Mouse (Mus musculus): ENCODE data around the gene Usp20.

The Usp20 gene

DNA sequence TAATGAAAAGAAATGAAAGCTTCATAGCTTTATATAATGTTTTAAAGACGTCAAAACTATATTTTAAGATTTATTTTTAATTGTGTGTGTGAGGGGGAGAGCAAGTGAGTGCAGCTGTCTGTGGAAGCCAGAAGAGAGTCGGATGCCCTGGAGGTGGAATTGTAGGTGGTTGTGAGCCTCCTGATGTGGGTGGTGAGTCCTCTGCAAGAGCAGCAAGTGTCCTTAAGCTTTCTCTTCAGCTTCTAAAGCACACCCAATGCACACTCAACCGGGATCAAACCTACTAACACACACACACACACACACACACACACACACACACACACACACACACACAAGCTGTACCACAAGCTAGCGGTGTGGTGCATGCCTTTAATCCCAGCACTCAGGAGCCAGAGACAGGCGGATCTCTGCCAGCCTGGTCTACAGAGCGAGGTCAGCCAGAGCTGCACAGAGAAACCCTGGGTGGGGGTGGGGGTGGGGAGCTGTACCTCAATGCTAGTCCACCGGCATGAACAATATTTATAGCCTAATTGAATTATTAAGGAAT, 85.7 kb downstream of the Usp20 start:
- peak overlapping the region; percentile 64 for H3K4me3 ChIP-seq (replicated peaks; ENCODE audit: low read length)

DNA sequence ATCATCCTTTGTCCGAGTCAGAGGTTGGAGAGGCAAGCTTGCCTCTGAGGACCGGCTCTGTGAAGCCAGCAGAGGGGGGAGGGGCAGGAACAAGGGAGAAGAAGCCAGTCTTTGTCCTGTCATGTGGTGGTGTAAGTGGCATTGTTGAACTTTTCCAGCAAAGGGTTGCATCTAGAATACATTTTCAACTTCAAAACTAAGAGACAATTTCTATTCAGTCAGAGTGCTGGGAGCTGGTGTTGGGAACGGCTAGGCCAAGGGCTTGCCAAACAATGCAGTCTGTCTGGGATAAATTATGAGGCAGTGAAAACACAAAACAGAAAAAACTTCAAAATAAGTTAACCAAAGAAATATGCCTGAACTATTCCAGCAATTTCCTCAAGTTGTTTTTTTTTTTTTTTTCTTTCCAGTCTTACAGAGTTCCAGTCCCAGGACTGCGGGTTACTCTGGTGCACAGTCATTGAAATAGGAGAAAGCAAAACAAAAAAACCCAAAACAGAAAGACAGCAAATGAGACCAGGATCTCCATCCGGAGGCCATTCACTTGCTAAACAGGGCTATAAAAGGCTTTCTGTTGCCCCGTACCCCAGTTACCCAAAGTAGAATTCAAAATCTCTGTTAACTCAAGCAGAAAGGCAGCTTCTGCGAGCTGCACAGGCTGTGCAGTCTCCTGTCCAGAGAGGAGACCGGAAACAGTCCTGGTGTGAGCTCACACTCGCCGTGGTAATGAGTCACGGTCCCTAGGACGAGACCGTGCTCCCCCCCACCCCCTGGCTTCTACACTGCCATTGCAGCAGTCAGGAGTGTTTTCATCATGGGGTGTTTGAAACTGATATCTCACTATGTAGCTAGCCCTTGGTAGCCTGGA, 86.4 kb downstream of the Usp20 start:
- Histone ChIP-seq H3K9me3 (ENCODE audit: low read length) (no peaks in the 10 kb centered on the region; the same call in 1 of the 2 replicates), H3K4me3 (replicated peaks; ENCODE audit: low read length) (peak overlapping the region; percentile 64), H3K4me1 (replicated peaks; ENCODE audit: low read depth, low read length) (peaks cover 72% of the 10 kb centered on the region), H3K27me3 (ENCODE audit: insufficient read depth, low read length) (no peaks in the 10 kb centered on the region), H3K36me3 (ENCODE audit: insufficient read depth, low read length) (peaks cover 49% of the 10 kb centered on the region)
- TF ChIP-seq CTCF (conservative IDR thresholded peaks at IDR 0.05; ENCODE audit: low read length) (no peak), POU5F1 (IDR thresholded peaks at IDR 0.05; ENCODE audit: borderline replicate concordance, low read length) (no peak), NANOG (IDR thresholded peaks at IDR 0.05; ENCODE audit: borderline replicate concordance, low read length) (no peak)

More for the DNA sequence above, 85.7 kb downstream of the Usp20 start:
- Histone ChIP-seq H3K27me3 (ENCODE audit: insufficient read depth, low read length) (no peaks in the 10 kb centered on the region), H3K9me3 (ENCODE audit: low read length) (no peaks in the 10 kb centered on the region; the same call in 1 of the 2 replicates), H3K4me1 (replicated peaks; ENCODE audit: low read depth, low read length) (peaks cover 77% of the 10 kb centered on the region), H3K36me3 (ENCODE audit: insufficient read depth, low read length) (peaks cover 43% of the 10 kb centered on the region)
- TF ChIP-seq NANOG (IDR thresholded peaks at IDR 0.05; ENCODE audit: borderline replicate concordance, low read length) (no peak), CTCF (conservative IDR thresholded peaks at IDR 0.05; ENCODE audit: low read length) (no peak), POU5F1 (IDR thresholded peaks at IDR 0.05; ENCODE audit: borderline replicate concordance, low read length) (no peak)

DNA sequence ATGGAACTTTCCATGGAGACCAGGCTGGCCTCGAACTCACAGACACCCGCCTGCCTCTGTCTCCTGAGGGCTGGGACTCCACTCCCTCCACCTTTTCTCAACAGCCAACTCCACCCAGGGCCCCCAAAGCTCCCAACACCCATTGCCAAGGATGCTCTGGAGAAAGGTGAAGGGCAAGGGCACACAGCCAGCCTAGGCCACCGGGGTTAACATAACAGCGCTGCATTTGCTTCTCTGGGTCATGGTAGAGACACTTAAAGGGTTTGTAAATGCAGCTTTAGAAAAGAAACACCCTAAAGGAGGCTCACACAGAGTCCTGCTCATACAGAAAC, 87.0 kb downstream of the Usp20 start:
- H3K4me1 ChIP-seq (replicated peaks; ENCODE audit: low read depth, low read length) = peaks cover 70% of the 10 kb centered on the region
- peaks cover 52% of the 10 kb centered on the region for H3K36me3 ChIP-seq (ENCODE audit: insufficient read depth, low read length)
- TF ChIP-seq POU5F1 (IDR thresholded peaks at IDR 0.05; ENCODE audit: borderline replicate concordance, low read length) = no peak
- TF ChIP-seq CTCF (conservative IDR thresholded peaks at IDR 0.05; ENCODE audit: low read length) = no peak
- TF ChIP-seq NANOG (IDR thresholded peaks at IDR 0.05; ENCODE audit: borderline replicate concordance, low read length) = no peak
- H3K27me3 ChIP-seq (ENCODE audit: insufficient read depth, low read length) = no peaks in the 10 kb centered on the region
- peak overlapping the region; percentile 64 for H3K4me3 ChIP-seq (replicated peaks; ENCODE audit: low read length)
- H3K9me3 ChIP-seq (ENCODE audit: low read length) = no peaks in the 10 kb centered on the region; the same call in 1 of the 2 replicates

DNA sequence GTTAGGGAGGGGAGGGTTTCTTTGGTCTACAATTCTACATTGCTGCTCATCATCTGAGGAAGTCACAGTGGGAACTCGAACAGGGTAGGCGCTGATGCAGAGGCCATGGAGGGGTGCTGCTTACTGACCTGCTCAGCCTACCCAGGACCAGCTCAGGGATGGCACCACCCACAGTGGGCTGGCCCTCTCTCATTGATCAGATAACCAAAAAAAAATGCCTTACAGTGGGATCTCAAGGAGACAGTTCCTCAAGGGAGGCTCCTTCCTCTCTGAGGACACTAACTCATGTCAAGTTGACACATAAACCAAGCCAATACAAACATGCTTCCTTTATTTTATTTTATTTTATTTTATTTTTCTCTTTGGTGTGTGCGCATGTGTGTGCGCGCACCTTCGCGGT, 87.4 kb downstream of the Usp20 start:
- no peak for TF ChIP-seq NANOG (IDR thresholded peaks at IDR 0.05; ENCODE audit: borderline replicate concordance, low read length)
- TF ChIP-seq POU5F1 (IDR thresholded peaks at IDR 0.05; ENCODE audit: borderline replicate concordance, low read length) = no peak
- no peak for TF ChIP-seq CTCF (conservative IDR thresholded peaks at IDR 0.05; ENCODE audit: low read length)
- no peaks in the 10 kb centered on the region; the same call in 1 of the 2 replicates for H3K9me3 ChIP-seq (ENCODE audit: low read length)
- peaks cover 65% of the 10 kb centered on the region for H3K4me1 ChIP-seq (replicated peaks; ENCODE audit: low read depth, low read length)

More for the DNA sequence above, 87.4 kb downstream of the Usp20 start:
- no peaks in the 10 kb centered on the region for H3K27me3 ChIP-seq (ENCODE audit: insufficient read depth, low read length)
- peaks cover 55% of the 10 kb centered on the region for H3K36me3 ChIP-seq (ENCODE audit: insufficient read depth, low read length)
- H3K4me3 ChIP-seq (replicated peaks; ENCODE audit: low read length) = peak overlapping the region; percentile 64
